Mouse (Mus musculus) CD4-positive, CD25-positive, alpha-beta regulatory T cell, adult 2 months (primary cell): ENCODE measurements around the gene Auh.

Experiments used
- DNase-seq: peaks from one replicate; pipeline ENCODE4 v3.0.0-alpha.2; 2012; ENCODE audit warnings: low read depth, low spot score

Auh gene

GRCm38 (mm10) chr13:52924457-52924856 is 5.0 kb downstream of the Auh start:
- DNase-seq, result peak; percentile 34

- peak; percentile 77 for DNase-seq
Measured at GRCm38 (mm10) chr13:52921966-52922365, 7.5 kb downstream of the Auh start.

- peak; percentile 43 for DNase-seq
Measured at GRCm38 (mm10) chr13:52921065-52921825, 8.2 kb downstream of the Auh start.

GRCm38 (mm10) chr13:52919790-52920352 is 9.6 kb downstream of the Auh start:
- DNase-seq, result no peak

GRCm38 (mm10) chr13:52918333-52918732 is 11.1 kb downstream of the Auh start:
- no peak for DNase-seq

GRCm38 (mm10) chr13:52914591-52915110 is 14.8 kb downstream of the Auh start:
- DNase-seq, result peak; percentile 61

- peak; percentile 25 for DNase-seq
Measured at GRCm38 (mm10) chr13:52913926-52914325, 15.6 kb downstream of the Auh start.

- DNase-seq, result no peak
Measured at GRCm38 (mm10) chr13:52912495-52912894, 17.0 kb downstream of the Auh start.

- DNase-seq, result no peak
Measured at GRCm38 (mm10) chr13:52911259-52911658, 18.2 kb downstream of the Auh start.

- no peak for DNase-seq
Measured at GRCm38 (mm10) chr13:52906296-52906695, 23.2 kb downstream of the Auh start.

- no peak for DNase-seq
Measured at GRCm38 (mm10) chr13:52904175-52904574, 25.3 kb downstream of the Auh start.

GRCm38 (mm10) chr13:52903767-52904166 is 25.7 kb downstream of the Auh start:
- DNase-seq, result no peak

GRCm38 (mm10) chr13:52902517-52902916 is 27.0 kb downstream of the Auh start:
- DNase-seq, result no peak

GRCm38 (mm10) chr13:52899664-52900063 is 29.8 kb downstream of the Auh start:
- DNase-seq, result no peak

- DNase-seq, result no peak
Measured at GRCm38 (mm10) chr13:52897806-52898205, 31.7 kb downstream of the Auh start.

GRCm38 (mm10) chr13:52892791-52893190 is 36.7 kb downstream of the Auh start:
- no peak for DNase-seq

- DNase-seq, result no peak
Measured at GRCm38 (mm10) chr13:52892065-52892503, 37.4 kb downstream of the Auh start.

GRCm38 (mm10) chr13:52890313-52890712 is 39.2 kb downstream of the Auh start:
- no peak for DNase-seq

- DNase-seq, result no peak
Measured at GRCm38 (mm10) chr13:52886779-52887178, 42.7 kb downstream of the Auh start.

- DNase-seq, result no peak
Measured at GRCm38 (mm10) chr13:52883960-52884326, 45.5 kb downstream of the Auh start.

GRCm38 (mm10) chr13:52883084-52883959 is 46.2 kb downstream of the Auh start:
- peak; percentile 25 for DNase-seq

GRCm38 (mm10) chr13:52880386-52880785 is 49.1 kb downstream of the Auh start:
- no peak for DNase-seq
